Mouse (Mus musculus) v-Abl transformed pro-B cells (cell line): ENCODE measurements around the gene Gm12166.

Experiments
- in situ Hi-C, 2 experiments: fragments of 400-800 bp; cut with MboI; formaldehyde crosslinking; loops; one replicate each; pipeline ENCODE4 v1.15.1; 2025; ENCODE audit not compliant: unreplicated experiment in 2 of 2

The Gm12166 gene

GRCm38 (mm10) chr11:46025962-46026392 is 26.1 kb downstream of the Gm12166 start:
- in situ Hi-C loops: loop anchor here (25.0 kb wide), 2 partner anchors 186 to 611 kb away; partner anchors contain the start of gene Dppa1 (in 1 of the 2)

GRCm38 (mm10) chr11:46022983-46023382 is 29.1 kb downstream of the Gm12166 start:
- in situ Hi-C loops: no loop called here

- in situ Hi-C loops: no loop called here
Observed at GRCm38 (mm10) chr11:46021850-46022249, 30.3 kb downstream of the Gm12166 start.

GRCm38 (mm10) chr11:46020246-46020645 is 31.9 kb downstream of the Gm12166 start:
- in situ Hi-C loops: no loop called here

- in situ Hi-C loops: no loop called here
Observed at GRCm38 (mm10) chr11:46016061-46016460, 36.1 kb downstream of the Gm12166 start.
